Mouse (Mus musculus): ENCODE data around the gene March4.

- TF ChIP-seq CTCF (IDR thresholded peaks at IDR 0.05; ENCODE audit: extremely low read depth, insufficient read length, insufficient replicate concordance, low read depth, low read length) = no peak
- TF ChIP-seq POLR2A (IDR thresholded peaks at IDR 0.05; ENCODE audit: low read depth, low read length) = no peak
These were observed 27.7 kb upstream of the March4 start for GRCm38 (mm10) chr1:72564334-72564962.

Data from small intestine, adult 2 months (tissue).